Mouse (Mus musculus) cerebellum, postnatal 36 days (tissue): ENCODE results near the gene Stk11.

ENCODE experiments used
- DNase-seq, 2 experiments: peaks; one replicate each; pipeline ENCODE4 v3.0.0; 2021 to 2022; ENCODE audit warnings: mixed read lengths in 2 of 2

Gene Stk11

DNA sequence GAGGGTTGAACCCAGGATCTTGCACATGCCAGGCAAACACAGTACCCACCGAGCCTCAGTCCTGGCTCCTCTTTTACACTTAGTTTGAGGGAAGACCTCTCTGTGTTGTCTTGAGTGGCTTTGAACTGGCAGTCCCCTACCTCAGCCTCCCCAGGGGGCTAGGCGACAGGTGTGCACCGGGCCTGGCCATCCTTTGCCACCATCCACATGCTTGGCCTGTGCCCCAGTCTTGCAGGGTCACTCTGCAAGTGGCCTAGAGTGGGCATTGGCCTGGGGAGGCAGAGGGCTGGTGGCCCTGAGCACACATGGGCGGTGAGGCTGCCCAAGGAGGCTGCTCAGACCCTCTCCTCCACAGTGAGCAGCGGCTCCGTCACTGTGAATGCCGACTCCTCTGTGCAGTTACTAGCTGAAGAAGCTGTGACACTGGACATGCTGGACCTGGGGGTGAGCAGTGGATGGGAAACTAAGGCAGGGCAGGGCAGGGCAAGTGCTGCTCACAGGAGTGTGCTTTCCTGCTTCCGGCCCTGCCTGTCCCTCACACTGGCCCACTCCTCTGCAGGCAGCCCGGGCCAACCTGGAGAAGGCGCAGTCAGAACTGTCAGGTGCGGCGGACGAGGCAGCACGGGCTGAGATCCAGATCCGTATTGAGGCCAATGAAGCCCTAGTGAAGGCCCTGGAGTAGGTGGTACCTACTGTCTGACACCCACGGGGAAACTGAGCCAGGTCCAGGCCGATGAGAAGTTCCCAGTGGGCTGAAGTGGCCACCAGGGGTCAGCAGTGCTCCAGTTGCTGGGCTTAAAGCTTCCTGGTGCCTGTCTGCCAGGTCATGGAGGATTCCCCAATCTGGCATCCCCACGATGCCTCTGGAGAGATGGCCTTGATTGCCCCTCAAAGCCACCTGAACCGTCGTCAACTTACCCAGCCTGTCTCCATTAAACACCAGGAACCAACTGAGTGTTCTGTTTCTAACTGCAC, 29.5 kb downstream of the Stk11 start:
- peak; percentile 83 to 85 for DNase-seq

- no peak for DNase-seq
These were observed 30.3 kb downstream of the Stk11 start for GRCm38 (mm10) chr10:80145896-80146295.

DNA sequence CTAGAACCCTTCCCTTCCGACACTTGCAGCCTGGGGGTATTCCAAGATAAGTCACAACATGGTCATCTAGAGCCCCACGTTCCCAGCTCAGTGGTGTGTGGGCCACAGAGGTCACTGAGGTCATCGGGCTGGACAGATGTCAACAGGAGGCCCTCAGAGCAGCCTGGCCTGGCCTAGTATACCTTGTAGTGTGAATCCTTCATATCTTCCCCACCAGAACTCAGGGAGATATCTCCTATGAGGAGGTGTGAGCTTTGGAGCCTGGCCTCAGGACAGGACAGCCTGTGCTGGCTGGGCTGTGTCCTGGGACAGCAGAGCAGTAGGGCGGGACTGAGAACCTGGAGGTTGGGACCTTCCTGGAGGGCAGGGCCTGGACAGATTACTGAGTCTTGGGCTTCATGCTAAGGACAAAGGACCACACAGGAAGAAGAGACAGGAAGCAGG, 31.0 kb downstream of the Stk11 start:
- no peak for DNase-seq

DNA sequence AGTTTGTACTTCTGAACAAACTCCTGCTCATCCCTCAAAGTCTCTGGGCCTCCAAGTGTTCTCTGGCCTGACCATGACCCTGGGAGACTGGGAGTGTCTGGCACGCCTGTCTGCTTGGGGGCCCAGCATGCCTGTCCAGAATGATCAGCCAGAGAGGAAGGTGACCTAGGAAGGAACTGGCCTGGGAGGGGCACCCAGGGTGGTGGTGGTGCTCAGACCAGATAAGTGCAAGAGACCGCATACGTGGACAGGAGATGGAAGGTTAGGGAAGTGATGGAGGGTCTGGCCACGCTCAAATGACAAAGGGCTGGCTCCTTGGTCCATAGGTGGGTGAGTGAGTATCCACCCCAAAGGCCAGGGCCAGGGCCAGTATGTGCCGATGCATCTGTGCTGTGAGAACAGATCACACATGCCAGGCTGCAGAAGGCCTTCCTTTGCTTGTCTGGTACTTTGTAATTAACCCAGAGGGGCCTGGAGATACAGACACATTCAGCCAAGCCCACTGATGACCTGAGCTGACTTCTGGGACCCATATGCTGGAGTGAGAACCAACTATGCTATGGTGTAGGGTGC, 31.6 kb downstream of the Stk11 start:
- no peak for DNase-seq

- DNase-seq, result peak; percentile 62 to 67
These were observed 32.4 kb downstream of the Stk11 start, which contains the start of gene Midn for GRCm38 (mm10) chr10:80147719-80148601. Midn (plus strand) TSS chr10:80148272.

DNA sequence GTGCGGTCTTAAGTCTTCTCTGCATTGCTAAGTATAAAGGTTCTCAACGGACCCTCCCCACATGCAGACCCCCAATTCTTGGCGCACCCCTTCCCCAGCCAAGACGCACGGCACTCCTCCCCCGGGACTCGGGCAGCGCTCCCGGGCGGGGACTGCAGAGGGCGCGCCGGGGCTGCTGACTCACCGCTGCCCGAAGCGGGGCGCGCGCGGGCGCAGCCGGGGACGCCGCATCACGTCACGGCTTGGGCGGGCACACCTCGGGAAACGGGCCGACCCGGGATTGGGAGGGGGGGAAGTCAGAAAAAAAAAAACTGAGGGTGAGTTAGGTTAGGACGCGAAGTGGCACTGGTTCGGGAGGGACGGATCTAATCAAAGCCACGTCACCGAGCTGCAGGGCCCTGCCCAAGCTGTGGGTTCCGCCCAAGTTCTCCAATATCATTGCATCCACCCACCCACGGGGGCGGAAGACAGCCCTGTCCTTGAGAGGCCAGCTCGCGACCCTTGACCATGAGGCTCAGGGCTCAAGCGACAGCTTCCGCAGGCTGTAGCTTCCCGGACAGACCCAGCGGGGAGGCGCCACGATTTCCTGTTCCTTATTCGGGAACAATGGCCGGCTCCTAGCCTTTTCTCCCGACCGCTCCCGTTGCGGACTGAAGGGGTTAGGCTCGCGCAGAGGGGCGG, 33.1 kb downstream of the Stk11 start:
- DNase-seq, result peak; percentile 91 to 95

DNA sequence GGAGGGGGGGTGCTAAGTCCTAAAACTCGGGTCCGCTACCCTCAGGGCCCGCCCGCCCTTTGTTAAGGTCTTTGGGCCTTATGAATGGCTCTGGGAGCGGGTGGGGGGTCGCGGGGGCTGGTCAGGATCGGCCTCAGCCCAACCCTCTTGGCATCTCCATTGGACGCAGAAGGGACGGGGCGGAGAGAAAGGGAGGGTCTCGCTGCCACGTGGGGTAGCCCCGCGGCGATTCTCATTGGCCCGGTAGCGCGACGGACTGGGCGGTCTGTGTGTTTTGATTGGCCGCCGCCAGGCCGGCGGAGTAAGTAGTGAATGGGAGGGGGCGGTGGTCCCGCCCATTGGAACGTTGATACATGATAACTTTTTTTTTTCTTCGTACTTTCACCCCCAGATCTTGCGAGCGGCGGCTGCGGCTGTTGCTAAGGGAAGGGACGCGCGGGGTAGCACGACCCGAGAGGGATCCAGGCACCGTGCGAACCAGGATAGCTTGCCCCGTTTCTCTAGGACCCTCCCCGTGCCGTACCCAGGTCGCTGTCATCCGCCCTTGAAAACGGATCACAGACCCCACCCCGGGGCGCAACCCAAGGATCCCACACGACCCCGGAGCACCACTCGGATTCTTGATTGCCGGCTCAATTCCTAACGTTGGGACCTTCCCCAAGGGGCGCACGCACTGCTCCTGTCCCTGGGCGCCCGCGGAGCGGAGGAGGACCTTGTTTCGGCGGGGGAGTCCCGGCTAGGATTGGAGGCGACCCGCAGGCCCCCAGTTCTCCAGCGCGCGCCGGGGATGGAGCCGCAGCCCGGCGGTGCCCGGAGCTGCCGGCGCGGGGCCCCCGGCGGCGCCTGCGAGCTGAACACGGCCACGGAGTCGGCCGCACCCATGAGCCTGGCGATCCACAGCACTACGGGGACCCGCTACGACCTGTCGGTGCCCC, 34.0 kb downstream of the Stk11 start:
- DNase-seq, result peak; percentile 95 to 97

DNA sequence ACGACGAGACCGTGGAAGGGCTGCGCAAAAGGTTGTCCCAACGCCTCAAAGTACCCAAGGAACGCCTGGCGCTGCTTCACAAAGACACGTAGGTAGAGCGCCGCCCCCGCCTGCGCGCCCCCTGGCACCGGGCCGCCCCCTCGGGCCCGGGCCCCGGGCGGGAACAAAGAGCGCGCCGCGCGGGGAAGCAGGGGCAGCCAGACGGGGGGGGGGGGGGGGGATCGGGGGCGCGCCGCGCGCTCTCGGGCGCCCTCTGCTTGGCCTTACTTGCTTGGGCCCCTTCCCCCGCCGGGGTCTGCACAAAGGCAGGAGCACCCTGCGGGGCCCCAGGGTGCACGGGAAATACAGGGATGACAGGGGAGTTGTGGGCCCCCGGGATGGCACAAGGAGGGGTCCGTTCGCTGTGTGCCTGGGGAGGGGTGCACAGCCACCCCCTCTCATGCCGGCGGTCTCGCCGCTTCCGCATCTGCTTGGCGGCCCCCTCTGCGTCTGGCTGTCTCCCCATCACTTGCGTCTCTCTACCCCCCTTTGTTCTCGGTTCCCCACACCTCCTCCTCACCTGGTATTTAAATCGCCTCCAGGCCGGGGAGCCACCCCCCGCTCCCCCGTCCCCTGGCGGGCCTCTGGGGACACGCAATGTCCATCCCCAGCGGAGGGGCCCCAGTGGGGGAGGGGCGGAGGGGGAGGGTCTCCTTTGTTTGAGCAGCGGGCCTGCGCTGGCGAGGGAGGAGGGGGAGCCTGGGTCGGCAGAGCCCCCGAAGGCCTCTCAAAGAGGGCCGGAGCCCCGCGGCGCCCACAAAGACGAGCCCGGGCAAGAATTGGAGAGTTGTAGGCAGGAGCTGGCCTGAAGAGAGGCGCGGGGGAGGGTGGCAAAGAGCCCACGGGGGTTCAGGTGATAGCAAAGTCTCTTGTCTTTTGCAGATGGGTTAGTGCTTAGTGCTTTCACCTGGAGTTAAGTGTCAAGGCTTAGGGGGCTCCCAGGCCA, 34.9 kb downstream of the Stk11 start:
- peak; percentile 57 to 66 for DNase-seq

GRCm38 (mm10) chr10:80151211-80152034, 35.8 kb downstream of the Stk11 start:
- DNase-seq, result peak in 1 of 2 experiments; percentile 51

DNA sequence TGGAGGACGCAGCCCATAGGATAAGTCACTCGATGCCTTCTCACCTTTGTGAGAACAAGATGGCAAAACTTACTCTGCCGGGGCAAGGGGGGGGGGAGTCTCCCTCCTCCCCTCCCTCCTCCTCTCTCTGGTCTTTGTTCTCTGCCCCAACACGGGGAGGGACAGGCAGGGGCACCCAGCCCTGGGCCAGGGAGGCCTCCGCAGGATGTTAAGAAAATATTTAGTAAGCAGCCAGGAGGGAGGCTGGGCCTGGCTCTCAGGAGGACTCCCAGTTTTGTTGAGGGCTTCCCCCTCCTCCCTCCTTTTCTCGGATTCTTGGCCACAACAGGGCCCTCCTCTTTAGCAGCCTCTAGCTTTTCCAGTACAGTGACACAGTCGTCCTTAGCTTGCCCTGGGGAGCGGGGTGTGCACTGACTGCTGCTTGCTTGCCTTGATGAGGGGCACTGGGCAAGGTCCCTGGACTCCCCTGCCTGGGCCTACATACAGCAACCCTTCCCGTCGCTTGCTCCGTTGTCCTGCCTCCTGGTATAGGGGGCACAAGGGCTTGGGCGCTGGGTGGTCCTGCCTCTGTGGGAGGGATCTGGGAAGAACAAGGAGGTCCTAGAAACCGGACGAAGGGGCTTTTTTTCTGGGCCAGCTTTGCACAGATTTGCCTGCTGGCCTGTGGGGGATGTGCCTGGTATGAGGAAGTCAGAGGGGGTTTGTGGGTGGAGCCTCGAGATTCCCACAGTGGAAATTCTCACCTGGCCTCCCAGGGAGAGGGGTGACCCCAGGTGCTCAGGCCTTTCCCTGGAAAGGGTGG, 36.7 kb downstream of the Stk11 start:
- DNase-seq, result no peak

DNA sequence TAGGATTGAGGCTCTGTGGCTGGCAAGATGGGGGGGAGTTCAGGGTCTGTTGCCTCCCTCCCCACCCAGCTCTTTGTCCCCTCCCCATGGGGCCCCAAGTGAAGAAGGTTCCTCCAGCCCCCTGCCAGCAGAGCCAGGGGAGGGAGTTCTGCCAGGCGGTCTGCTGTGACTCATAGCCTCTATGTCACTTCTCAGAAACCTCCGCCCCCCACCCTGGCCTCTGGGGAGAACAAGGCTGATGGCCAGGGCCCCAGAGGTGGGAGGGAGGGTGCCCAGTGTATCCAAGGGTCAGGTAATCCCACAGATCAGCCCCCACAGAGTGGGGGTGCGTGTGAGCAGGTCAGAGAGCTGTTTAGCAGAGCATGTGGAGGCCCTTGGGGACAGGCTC, 37.3 kb downstream of the Stk11 start:
- DNase-seq, result no peak

- no peak for DNase-seq
These were observed 38.1 kb downstream of the Stk11 start for GRCm38 (mm10) chr10:80153713-80154112.

- DNase-seq, result no peak
These were observed 38.8 kb downstream of the Stk11 start for GRCm38 (mm10) chr10:80154384-80154783.

DNA sequence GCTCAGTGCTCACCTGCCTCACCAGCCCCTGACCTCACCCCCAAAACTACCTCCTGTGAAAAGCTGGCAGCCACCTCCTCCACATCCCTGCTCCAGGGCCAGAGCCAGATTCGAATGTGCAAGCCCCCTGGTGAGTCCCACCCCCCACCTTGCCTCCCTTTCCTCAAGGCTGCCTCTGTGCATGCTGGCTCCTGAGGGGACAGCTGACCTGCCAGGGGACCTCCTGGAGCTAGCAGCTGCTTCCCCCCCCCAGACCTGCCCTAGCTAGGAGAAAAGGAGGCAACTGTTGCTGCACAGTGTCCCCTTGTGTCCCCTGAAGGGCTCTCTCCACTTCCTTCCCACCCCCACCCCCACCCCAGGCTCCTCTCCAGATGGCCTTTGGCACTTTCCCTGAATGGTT, 39.7 kb downstream of the Stk11 start:
- no peak for DNase-seq

DNA sequence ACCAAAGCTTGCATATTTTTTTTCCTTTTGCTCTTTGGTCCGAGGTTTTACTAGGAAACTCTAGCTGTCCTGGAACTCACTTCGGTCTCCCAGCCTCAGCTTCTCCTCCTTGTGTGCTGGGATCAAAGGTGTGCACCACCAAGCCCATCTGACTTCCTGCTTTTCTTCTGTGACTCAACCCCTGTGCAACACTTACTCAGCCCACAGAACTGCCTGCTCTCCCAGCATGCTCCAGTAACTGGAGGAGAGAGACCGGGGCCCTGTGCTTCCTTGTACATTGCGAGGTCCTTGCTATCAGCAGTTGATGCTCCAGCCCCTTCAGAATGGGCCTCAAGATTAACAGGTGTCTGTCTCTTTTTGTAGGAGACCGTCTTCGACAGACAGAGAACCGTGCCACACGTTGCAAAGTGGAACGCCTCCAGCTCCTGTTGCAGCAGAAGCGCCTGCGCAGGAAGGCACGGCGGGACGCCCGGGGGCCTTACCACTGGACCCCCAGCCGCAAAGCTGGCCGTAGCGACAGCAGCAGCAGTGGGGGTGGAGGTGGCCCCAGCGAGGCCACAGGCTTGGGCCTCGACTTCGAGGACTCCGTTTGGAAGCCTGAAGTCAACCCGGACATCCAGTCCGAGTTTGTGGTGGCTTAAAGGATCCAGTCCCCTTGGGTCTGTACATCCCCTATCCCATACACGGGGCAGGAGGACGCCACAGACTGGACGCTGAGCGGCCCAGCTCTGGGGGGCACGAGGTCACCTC, 40.6 kb downstream of the Stk11 start:
- no peak for DNase-seq

- no peak for DNase-seq
These were observed 41.1 kb downstream of the Stk11 start for GRCm38 (mm10) chr10:80156752-80157053.

DNA sequence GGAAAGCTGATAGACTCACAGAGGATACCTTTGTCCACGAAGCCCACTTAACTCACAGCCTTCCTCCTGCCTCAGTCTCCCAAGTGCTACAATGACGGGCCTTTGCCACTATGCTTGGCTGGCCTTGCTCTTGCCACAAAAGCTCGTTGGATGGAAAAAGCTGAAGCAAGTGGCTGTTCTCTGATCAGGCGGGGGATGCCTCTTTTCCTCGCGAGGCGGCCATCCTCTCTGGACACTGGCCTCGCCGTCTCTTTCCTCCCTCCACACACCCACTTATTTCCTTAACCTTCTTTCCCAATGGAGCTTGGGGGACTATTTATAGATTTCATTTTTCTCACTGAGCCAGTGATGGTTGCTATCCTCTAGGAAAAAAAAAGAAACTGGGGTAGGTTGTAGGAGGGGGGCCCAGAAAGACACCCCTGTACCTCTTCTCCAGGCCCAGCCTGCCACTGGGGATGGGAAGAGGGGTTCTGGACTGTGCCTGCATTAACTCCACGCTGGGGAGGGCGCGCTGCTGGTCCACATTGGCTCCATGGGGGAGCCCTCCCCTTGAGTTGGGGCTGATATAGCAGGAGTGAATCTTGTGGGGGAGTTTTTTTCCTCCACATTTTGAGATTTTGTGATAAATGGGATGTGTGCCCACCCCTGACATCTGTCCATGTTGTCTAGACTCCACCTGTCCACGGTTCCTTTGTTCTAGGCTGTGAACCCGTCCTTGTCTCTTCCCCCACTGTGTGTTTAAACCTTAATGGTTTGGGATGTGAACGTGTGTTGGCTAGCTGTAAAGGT, 41.7 kb downstream of the Stk11 start:
- DNase-seq, result no peak
